Mouse (Mus musculus) ES-E14 (cell line): ENCODE measurements around the gene Acadvl.

ENCODE experiments used
- MAFK ChIP-seq: IDR thresholded peaks from 2 replicates; pipeline ENCODE4 v1.6.1; 2014; ENCODE audit warnings: mild to moderate bottlenecking, low read depth, low read length, inconsistent platforms; ENCODE audit not compliant: insufficient read depth
- ZC3H11A ChIP-seq: IDR thresholded peaks from 2 replicates; pipeline ENCODE4 v1.6.1; 2012; ENCODE audit warnings: low read depth, mild to moderate bottlenecking, inconsistent platforms, low read length, borderline replicate concordance

DNA sequence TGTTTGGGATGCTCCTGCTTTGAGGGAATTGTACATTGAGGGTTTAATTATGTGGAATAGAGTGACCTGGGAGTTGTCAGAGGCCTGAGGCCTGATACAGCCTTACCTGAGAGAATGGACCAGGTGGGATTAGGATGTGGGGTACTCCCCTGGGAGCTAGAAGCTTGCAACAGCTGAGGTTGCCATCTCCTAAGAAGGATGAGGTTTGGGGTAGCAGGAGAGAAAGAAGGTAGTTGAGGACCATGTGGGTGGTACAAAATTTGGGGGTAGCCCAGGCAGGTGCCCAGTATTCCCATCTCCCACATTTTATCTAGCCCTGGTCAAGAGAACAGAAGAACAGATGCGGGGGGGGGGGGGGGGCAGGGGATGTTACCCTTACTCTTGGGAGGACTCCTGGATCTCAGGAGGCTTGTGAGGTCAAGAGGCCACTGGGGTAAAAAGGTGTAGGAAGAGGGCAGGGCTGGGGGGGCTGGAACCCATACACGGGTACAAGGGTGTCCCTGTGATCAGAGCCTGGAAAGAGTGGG is 4.3 kb upstream of the Acadvl start:
- TF ChIP-seq MAFK: no peak
- TF ChIP-seq ZC3H11A: no peak
